Mouse (Mus musculus) kidney, adult 9 months (tissue): ENCODE results near the gene Acer3.
A peak's percentile ranks its signal among the peaks of the same experiment; 100 is the strongest.
"Not testable (repeated sequence)": the region's sequence is repeated elsewhere in the genome, so short reads cannot be mapped to it uniquely, and the experiment has no call there.

ENCODE experiments used
- DNase-seq: peaks from one replicate; pipeline ENCODE4 v3.0.0; 2022

The Acer3 gene

DNA sequence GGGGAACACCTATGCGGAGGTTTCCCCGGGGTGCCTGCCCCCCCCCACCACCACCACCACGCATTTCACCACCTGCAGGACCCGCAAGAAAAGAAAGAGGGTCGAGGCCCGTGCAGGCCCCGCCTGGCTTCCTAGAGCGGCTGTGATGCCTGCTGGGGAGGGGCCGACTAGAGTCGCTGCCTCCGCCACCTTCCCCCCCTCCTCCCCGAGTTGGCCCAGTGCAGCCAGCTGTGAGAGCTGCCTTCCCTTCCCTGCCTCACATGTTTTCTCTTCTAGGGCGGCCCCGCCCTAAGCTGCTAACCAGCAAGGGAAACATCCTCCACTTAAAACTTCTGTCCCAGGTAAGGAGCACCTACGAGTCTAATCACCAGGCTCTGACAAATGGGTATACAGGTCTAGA is 52.8 kb downstream of the Acer3 start:
- DNase-seq, result not testable (repeated sequence)

DNA sequence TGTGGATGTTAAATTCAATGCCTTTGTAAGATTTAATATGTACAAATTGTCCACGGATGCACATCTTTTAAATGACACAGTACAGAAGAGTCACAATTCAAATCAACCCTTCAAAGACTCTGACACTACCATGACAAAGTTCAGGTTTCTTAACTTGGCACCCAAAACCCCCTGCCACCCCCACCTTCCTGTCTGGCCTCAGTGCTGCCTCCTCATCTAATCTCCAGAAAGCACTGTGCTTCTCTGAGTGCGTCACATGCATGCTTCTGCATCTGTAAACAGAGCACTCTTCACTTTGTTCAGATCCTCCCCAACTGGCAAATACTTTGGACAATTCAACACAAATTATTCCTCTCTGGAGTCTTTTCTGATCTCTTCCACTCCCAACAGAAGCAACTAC is 68.5 kb downstream of the Acer3 start:
- DNase-seq, result no peak

DNA sequence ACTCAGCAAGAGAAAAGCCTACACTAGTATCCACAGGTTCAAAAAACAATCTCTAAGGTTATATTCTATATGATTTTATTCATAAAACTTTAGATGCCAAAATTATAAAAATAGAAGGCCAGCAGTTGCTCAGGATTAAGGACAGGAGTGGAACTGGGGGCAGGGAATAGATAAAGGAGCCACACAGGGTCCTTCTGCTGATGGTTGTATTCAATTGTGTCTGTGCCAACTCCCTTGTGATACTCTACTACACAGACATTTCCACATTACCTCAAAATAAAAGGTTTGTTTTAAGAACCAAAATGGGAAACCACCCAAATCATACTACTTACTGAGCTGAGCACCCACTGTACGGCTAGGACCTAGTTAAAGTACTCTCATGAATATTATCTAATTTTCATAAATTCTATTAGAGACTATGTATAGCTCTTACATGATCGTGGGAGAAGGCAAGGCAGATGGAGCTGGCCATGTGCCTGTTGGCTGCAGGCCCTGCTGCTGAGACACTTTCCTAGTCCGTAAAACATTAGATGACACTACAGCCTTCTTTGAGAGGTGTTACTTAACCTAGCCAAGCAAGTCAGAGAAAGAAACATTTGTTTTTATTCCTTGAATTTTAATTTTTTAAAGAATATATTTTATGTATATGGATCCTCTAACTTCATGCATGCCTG is 84.2 kb downstream of the Acer3 start:
- no peak for DNase-seq

DNA sequence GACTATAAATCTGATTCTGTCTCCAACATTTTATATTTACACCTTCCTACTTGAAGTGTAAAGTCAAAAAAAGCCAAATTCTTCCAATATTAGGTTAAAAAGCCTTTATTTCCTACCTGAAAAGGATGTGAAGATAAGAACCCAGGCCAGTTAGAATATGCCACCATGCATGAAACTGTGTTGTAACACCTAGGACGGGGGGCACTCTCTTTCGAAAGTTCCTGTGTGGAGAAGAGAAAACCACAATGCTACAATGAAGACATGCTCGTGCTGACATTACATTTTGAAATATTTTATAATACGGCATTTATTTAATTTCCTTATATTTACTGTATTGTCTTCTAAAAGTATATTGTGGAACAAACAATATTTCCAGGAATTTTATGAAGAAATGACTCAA is 97.2 kb downstream of the Acer3 start:
- DNase-seq, result no peak

DNA sequence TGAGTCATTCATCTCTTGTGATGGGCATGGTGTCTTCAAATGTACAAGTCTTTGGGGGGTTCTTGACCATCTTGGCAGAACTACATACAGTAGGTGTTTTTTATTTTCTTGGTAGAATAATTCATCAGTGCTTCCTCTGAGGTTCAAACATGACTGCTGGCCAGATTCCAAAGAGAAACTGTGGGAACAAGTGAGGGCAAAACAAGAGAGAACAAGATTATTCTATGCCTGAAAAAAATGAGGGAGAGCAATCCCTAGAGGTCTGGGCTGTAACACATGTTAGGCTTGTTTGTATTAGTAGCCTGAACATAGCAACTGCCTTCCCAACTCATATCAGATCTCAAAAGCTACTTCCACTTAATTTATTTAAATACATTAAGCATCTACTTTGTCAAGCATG is 104.3 kb downstream of the Acer3 start:
- DNase-seq, result no peak

DNA sequence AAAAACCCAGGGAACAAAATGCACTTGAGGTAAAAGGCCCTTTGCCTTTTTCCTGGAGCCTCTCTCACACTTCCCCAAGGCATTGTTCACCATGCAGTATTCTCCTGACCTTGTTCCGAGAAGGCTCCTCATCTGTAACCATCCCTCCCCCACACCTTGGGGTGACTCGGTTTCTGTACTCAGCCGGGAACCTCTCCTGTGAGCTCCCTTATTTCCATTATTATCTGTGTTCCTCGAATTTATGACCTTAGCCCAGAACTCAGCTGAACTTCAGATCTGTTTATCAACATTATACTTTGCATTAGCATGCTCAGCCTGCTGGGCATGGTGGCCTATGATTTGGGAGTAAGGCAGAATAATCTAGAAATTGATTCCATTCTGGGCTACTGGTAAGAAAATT is 118.1 kb downstream of the Acer3 start:
- no peak for DNase-seq

DNA sequence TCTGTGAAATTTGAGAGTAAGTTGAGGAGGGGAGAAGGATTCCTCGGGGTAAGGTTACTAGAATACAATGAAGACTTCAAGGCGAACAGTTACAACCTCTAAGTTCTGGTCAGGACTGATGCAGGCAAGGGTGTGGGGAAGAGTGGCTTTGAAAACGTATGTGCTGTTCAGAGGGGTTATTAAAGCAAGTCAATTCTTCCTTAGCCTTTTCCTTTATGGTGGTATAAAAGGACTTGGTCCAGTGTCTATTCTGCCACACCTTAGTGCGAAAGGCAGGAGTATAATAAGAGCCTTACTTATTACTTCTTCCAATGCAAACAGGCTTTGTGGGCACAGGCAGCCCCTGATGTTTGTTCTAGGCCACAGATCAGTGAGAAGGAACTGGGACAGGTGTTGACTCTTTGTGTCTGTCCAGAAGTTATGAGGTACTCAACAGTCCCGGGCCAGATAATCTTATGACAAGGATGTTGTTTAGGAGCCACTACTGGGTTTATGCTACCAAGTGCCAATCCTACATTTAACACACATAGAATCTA is 119.4 kb downstream of the Acer3 start:
- DNase-seq, result no peak

DNA sequence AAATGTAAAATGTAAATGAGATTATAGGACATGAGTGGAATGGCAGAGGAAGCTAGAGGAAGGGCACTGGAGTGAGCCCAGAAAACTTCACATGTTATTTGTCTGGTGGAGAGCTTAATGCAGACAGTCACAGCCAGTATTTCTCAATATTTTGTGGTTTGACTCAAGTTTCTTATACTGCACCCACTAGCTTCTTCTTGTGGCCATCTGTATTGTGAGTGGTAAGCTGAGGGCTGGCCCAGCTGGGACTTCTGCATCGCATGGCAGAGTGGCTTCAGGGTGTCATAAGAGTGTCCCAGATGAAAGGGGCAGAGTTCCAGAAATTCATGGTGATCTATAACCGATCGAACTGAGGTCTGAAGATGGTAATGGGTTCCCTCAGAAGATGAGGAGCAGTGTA is 120.6 kb downstream of the Acer3 start:
- no peak for DNase-seq

DNA sequence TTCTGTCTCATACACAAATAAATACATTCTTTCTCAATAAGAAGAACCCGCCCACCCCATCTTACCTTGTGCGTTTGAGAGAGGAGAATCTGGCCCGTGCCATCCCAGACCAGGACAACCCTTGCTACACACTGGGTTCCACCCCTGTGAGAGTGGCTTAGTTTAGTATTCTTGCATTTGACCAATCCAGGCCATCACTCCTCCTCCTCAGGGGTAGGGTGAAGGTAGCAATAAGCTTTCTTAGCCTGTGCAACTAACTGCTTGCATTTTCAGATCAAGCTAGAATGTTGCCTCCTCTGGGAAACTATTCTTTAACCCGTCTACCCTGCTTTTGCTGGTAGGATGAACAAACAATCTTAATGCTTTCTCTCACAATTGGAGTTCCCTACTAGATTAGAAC is 121.6 kb downstream of the Acer3 start, which contains the start of gene B3gnt6:
B3gnt6 (minus strand) TSS at position 101 of the 400 bp plus-strand sequence.
- DNase-seq, result no peak

DNA sequence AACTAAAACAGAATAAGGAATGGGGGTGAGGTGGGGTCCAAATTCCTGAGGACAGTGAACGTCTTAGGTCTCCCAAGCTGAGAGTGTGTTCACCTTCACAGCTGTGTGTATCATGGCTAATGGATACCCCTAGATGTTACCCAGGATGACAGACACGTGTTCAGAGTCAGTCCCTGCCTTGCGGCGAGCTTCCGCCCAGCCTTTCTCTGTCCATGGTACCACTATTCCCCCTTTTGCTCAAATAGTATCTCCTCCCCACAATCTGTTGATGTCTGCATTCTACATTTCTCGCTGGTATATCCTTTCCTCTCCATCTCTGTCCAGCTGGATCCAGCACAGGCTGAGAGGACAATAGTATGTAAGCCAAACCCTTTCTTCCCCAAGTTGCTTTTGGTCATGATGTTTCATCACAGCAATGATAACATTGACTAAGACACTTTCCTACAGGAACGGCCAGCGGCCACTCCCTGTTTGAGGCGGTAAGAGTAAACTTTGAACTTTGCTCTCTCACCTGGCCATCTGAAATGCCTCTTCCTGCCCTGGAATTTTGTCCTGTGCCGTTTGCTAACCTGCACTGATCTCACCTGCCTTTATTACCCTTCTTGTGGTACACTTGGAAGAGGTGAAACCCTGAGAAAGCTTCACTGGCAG is 125.7 kb downstream of the Acer3 start:
- no peak for DNase-seq

DNA sequence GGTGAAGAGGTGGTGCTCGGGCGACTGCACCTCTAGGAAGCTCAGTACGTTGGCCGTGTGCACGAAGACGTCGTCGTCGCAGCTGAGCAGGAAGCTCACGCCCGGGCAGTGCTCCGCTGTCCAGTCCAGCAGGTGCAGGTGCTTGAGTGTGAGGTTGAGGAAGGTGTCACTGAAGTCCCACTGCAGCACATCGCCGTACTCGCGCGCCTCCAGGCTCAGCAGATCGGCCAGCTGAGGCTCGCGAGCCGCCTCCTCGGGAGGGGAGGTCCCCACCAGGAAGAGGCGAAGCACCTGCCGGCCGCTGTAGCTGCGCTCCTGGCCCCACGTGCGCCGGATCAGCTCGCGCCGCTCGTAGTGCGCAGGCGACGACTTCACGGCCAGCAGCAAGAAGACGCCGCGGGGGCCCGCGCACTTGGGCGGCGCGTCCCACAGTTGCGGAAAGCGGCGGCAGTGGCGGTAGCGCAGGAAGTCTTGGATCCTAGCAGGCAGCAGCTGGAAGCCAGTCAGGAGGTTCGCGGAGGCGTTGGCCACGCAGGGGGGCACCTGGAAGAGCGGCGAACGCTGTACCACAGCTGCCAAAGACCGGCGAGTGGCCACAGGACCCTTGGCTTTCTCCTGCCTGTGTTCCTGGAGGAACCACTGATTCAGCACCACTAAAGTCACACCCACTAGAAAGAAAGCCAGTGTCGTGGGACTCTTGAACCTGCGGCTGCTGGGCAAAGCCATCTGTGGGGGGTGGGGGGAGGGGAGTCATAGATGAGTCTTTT is 126.8 kb downstream of the Acer3 start:
- no peak for DNase-seq

DNA sequence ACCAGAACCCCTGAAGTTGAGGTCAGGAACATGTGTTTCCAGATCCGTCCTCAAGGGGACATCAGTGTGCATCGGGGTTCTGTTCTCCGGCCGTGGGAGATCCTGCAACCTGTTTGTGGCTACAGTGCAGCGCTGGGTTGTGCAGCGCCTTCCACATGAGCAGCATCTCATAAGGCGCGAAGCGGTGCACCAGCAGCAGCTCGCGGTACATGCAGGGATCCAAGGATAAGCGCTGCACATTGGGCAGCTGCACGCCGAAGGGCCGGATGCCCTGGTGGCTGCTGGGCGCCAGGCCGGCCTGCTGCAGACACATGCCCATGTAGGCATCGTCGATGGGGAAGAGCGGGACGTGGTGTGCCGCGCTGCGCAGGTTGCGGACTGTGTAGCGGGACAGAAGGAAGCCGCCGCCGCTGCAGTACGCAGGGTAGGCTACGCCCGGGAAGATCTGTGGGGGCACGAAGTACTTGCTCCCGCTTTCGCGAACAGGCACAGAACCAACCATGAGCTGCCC is 127.4 kb downstream of the Acer3 start:
- no peak for DNase-seq

DNA sequence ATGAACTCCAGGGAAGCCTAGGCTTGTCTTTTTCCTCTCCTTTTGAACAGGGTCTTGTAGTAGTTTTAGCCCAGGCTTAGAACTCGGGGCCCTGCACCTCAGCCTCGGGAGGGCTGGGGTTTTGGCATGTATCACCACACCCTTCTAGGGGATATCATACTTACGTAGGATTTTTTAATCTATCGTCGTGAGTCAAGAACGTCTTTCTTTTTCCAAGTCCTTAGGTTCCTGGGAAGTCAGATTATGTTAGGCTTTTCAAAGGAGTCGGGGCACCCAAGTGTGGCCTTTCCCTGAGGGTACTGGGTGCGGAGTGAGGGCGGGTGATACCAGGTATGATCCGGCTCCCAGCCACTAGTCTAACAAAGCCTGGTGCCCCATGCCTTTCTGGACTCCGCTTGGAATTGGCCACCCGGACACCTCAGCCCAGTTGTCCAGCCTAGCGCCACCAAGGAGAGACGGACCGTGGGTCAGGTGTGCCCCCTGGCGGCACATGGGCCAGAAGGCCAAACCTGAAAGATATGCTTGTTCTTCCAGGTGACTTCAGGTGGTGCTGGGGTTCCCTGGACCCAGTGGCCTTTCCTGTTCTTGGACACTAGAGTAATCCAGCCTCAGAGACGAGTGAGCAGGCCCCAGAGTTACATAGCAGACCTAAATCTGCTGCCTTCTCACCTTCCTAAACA is 129.3 kb downstream of the Acer3 start:
- DNase-seq, result peak; percentile 55

DNA sequence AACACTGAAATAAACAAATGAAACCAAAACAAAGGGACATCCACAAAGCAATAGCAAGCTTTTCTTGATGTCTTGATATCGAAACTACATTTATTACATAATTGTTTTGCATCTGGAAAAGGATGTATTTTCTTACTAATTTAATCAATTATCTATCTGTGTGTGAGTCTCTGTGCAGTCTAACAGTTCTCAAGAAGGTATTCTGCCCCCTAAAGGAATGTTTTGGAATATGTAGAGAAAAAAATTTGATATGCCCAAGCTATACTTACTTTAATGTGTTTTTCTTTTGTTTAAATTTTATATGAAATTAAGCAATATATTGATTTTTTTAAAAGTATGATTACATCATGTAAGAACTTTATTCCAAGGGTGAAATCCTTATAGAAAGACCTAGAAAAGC is 130.4 kb downstream of the Acer3 start:
- DNase-seq, result no peak

DNA sequence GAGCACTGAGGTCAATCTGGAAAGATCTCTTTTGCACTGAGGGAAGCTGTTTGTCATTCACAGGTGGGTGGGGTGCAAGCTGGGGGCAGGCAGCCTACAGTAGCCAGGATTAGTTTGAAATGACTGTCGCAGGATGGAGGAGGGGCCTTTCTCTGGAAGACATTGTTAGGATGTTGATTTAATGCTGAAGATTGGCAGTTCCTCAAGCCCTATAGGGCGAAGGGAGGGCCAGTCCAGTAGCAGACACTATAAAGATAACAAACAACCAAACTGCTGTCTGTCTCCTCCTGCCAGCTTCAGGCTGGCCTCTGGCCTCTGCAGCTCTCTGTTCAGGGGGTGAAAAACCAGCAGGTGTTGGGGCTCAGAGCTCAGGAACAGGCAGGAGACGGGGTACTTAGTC is 131.3 kb downstream of the Acer3 start:
- no peak for DNase-seq

DNA sequence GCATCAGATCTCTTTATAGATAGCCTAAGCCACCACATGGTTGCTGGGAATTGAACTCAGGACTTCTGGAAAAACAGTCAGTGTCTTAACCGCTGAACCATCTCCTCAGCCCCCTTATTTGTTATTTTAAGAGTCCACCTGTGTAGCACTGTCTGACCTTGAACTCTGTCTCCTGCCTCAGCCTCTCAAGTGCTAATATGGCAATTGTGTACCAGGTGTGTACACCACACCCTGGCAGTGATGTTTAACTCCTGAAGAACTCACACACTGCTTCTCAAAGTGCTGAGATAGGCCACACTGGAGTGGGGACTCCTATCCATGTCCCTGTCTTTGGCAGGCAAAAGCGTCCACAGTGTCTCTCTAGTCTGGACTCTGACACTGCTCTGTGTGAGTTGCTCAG is 132.3 kb downstream of the Acer3 start:
- no peak for DNase-seq

DNA sequence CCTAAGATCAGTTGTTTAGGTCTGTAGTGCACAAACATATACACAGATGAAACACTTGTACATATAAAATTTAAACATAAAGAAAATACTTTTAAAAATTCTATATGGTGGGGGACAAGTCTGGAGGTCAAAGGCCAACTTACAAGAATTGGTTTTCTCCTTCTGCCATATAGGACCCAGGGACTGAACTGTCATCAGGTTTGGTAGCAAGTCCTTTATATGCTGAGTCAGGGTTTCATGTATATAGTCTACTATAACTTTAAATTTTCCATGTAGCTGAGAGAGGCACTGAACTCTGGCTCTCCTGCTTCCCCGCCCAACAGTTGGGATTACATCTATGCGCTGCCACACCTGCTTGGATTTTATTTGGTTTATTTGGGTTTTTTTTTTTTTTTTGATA is 132.8 kb downstream of the Acer3 start:
- DNase-seq, result no peak

DNA sequence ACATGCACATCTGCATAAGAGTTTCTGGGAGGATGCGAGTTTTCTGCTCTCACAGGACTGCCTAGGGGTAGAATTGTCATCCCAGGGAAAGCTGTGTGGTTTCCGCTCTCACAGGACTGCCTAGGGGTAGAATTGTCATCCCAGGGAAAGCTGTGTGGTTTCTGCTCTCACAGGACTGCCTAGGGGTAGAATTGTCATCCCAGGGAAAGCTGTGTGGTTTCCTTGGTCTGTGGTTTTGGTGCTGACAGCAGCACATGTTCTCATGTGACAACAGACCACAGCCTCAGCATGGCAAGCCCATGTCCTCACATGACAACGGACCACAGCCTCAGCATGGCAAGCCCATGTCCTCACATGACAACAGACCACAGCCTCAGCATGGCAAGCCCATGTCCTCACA is 133.7 kb downstream of the Acer3 start:
- DNase-seq, result not testable (repeated sequence)

DNA sequence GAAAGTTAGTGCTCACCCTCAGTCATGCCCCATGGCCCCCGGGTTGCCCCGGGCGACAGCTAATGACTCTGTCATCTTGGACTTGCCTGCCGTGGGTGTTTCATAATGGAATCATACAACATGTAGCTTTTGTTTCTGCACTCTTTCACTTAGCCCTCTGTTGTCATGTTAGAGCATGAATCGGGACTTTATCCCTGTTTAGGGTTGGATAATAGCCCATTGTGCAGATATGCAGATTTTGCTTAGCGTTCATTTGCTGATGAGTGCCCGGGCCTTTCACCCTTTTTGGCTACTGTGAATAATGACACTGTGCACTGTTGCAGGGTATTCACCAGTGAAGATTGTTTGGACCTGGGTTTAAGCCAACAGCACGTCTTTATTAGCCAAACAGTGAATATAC is 134.4 kb downstream of the Acer3 start:
- DNase-seq, result no peak

DNA sequence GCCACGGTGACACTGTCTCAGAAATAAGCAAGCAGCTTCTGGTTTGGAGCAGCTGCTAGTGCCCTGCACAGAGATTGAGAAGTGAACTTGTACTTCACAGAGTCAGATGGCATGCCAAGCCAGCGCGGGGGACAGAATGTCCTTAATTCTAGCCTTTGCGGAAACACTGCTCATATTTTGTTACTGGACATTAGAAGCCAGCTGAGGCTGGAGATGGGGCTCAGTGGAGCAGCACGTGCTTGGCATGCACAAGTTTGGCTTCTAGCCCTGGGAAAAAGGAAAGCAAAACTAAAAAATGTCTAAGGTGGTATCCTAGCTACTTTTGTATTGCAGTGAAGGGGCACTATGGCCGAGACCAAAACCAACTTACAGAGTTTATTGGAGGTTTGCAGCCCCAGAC is 135.7 kb downstream of the Acer3 start:
- DNase-seq, result peak; percentile 62

DNA sequence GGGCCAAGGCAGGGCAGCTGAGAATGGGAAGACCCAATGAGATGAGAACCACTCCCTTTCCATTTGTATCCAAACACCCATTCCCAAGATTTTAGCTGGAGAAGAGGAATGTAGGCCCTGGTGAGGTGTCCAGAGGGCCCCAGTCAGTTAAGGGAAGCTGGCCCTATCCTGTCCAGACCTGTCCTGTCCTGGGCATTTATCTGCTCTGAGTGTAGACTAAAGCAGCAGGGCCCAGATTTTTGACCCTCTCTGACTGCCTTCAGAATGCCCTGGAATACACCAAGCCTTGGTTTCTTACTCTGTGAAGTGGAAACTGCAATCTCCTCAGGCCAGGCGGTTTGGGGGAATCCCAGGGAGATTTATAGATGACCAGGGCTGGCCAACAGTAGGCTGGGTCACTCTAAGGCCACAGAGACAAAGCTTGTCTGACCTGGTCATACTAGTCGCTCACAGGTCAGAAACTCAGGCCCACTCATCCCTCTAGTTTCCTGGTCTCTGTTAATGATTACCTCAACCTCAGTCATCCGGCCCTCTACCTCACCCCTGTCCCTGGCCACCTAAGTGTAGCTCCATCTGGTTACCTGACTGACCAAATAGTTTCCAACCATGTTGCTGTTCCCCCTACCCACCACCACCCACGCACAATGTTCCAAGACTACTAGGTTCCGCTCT is 142.3 kb downstream of the Acer3 start:
- DNase-seq, result peak; percentile 76

DNA sequence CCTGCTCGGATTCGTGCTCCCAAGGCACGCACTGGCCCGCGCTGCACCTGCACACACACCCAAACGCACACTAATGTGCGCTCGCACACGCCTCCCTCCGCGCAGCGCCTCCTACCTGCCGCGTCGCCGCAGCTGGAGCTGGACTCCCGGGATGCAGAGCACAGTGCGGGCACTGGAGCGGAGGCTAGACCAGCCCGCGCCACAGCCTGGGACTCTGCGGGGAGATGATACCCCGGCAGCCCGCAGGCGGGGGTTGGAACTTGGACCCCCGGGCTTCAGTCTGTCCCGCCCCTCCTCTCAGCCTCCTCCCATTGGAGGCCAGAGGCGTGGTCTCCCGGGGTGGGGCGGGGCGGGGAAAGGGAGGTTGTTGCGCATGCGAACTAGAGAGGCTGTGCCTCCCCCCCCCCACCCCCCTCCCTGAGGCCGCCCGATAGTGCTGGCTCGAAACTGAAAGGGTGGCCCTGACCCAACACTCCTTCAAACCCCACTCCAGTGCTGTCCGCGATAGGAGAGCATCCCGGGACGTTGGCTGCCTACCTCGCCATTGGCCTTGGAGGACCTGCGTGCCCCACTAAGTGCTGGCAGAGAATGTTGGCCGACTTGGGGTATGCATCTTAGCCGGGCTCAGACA is 143.0 kb downstream of the Acer3 start, which contains the start of gene Capn5:
Capn5 (minus strand) TSS at position 346 of the 631 bp plus-strand sequence.
- DNase-seq, result peak; percentile 68
